Comparison of ENCODE assay signal across 28 mouse cellular contexts in genomic region chr1:86628270-86628669, GRCm38 (mm10). TPM values are rescaled to one million over a fixed set of nuclear protein-coding genes. Genes with fewer than 3 reads are reported as not detected.
DNase-seq lines count a peak whose midpoint lies in the region; TF ChIP-seq lines count a peak whose summit lies in the region.
"Had no signal": no experiment of that assay in that cellular context is flagged by ENCODE, and none has a peak within 500 bp of the region (broad histone marks: within the 10 kb centered on the region; RNA-seq: fewer than 3 reads in every experiment).

No protein-coding gene starts in this region.

- no peaks in the 10 kb centered on the region for H3K36me3 ChIP-seq in liver, adult 2 months (ENCODE audit: control insufficient read depth, insufficient read depth, low read length)
- no peaks in the 10 kb centered on the region for H3K36me3 ChIP-seq in forebrain, embryonic 10.5 days (replicated peaks)
- H3K36me3 ChIP-seq: embryonic facial prominence, embryonic 12.5 days; heart, embryonic 10.5 days; limb, embryonic 15.5 days; midbrain, embryonic 15.5 days; neural tube, embryonic 12.5 days had no signal

- TF ChIP-seq CTCF in liver, adult 2 months (IDR thresholded peaks at IDR 0.05; ENCODE audit: low read depth, low read length), result no peak

- no peak for TF ChIP-seq POLR2A in liver, adult 2 months (IDR thresholded peaks at IDR 0.05; ENCODE audit: extremely low read depth, insufficient read depth, low read length)

- no peaks in the 10 kb centered on the region for H3K79me2 ChIP-seq in liver, adult 2 months (ENCODE audit: control insufficient read depth, insufficient read depth, low read length)

- no peak overlapping the region for H3K9ac ChIP-seq in liver, adult 2 months (ENCODE audit: low read depth, low read length)
- H3K9ac ChIP-seq: embryonic facial prominence, embryonic 12.5 days; forebrain, embryonic 13.5 days; hindbrain, embryonic 14.5 days; limb, embryonic 15.5 days; midbrain, embryonic 15.5 days; neural tube, embryonic 12.5 days had no signal

- no peaks in the 10 kb centered on the region for H3K27me3 ChIP-seq in liver, adult 2 months (ENCODE audit: control insufficient read depth, insufficient read depth, low read length)
- no peaks in the 10 kb centered on the region for H3K27me3 ChIP-seq in forebrain, embryonic 10.5 days (ENCODE audit: poor library complexity, severe bottlenecking)
- H3K27me3 ChIP-seq: embryonic facial prominence, embryonic 12.5 days; forebrain, embryonic 13.5 days; limb, embryonic 15.5 days; midbrain, embryonic 15.5 days; neural tube, embryonic 12.5 days had no signal

- H3K27ac ChIP-seq in liver, adult 2 months (replicated peaks; ENCODE audit: insufficient read depth, low read depth, low read length), result no peak overlapping the region
- H3K27ac ChIP-seq in forebrain, embryonic 10.5 days, result no peak overlapping the region
- H3K27ac ChIP-seq: embryonic facial prominence, embryonic 12.5 days; forebrain, embryonic 13.5 days; gastrocnemius, adult 2 months; heart, embryonic 10.5 days; hindbrain, embryonic 14.5 days; left cerebral cortex, adult 2 months; limb, embryonic 15.5 days; midbrain, embryonic 15.5 days; neural tube, embryonic 12.5 days; stomach, postnatal 0 days had no signal

- H3K9me3 ChIP-seq in forebrain, embryonic 10.5 days, result no peaks in the 10 kb centered on the region
- H3K9me3 ChIP-seq: embryonic facial prominence, embryonic 12.5 days; forebrain, embryonic 13.5 days; heart, embryonic 10.5 days; limb, embryonic 15.5 days; midbrain, embryonic 15.5 days; neural tube, embryonic 12.5 days had no signal

- WGBS in liver, adult 2 months, result 31% methylated on average over 3 of the region's 3 CpGs
- WGBS in forebrain, embryonic 10.5 days, result 80% methylated on average over 3 of the region's 3 CpGs

- H3K4me3 ChIP-seq in liver, adult 2 months (ENCODE audit: insufficient read depth, low read depth, low read length), result no peak overlapping the region
- H3K4me3 ChIP-seq in forebrain, embryonic 10.5 days, result no peak overlapping the region
- H3K4me3 ChIP-seq: embryonic facial prominence, embryonic 12.5 days; forebrain, embryonic 13.5 days; gastrocnemius, adult 2 months; heart, embryonic 10.5 days; left cerebral cortex, adult 2 months; limb, embryonic 15.5 days; midbrain, embryonic 15.5 days; neural tube, embryonic 12.5 days had no signal

- peaks cover 13% of the 10 kb centered on the region for H3K4me1 ChIP-seq in liver, adult 2 months (ENCODE audit: control insufficient read depth, insufficient read depth, low read length)
- peaks cover 4% of the 10 kb centered on the region for H3K4me1 ChIP-seq in forebrain, embryonic 10.5 days
- H3K4me1 ChIP-seq: embryonic facial prominence, embryonic 12.5 days; forebrain, embryonic 13.5 days; midbrain, embryonic 15.5 days had no signal

- DNase-seq in kidney, adult 11 months, result peak; percentile 18
- no peak for DNase-seq in kidney, adult 18-20 months
- peak; percentile 58 for DNase-seq in liver, adult 2 months (ENCODE audit: extremely low read depth, low read depth, low spot score)
- DNase-seq in liver, result no peak
- peak; percentile 95 for DNase-seq in NIH3T3 (ENCODE audit: low read depth)
- peak; percentile 18 for DNase-seq in embryo, embryonic 10.5 days (ENCODE audit: low spot score)
- DNase-seq in forebrain, embryonic 10.5 days (ENCODE audit: extremely low spot score, low spot score), result no peak
- DNase-seq in thymus, postnatal 36 days, result no peak
- DNase-seq: cerebellum, adult 9-10 months; gastrocnemius, adult 2 months; heart, postnatal 4 days; layer of hippocampus, adult 9-11 months; left cerebral cortex, postnatal 4 days; lung, postnatal 4 days; right cerebral cortex, postnatal 14 days; thymus, adult 2 months had no signal

RNA-seq across cellular contexts. Expression of gene Nppc, which starts 42.1 kb away (rescaled TPM):
- total RNA-seq in liver, adult 2 months (2014; rRNA removed), result not detected in 2 replicates
- polyA plus RNA-seq in liver, adult 2 months (2012; rRNA removed), result not detected in 2 replicates
- 0.90 and 1.4 TPM in 2 replicates for polyA plus RNA-seq in forebrain, embryonic 10.5 days (2016; fragmentation: Nextera tagmentation; extraction: Ambion mirVana)
- total RNA-seq: MEL had no signal
- polyA plus RNA-seq: C2C12; inflammation-experienced regulatory T-cells, adult 6 months had no signal

RNA-seq across cellular contexts. Expression of gene Cops7b, which starts 45.6 kb away (rescaled TPM):
- 5.0 and 6.0 TPM in 2 replicates for total RNA-seq in liver, adult 2 months (2014; rRNA removed)
- 13.4 and 20.2 TPM in 2 replicates for polyA plus RNA-seq in liver, adult 2 months (2012; rRNA removed)
- 74.3 and 75.9 TPM in 2 replicates for polyA plus RNA-seq in forebrain, embryonic 10.5 days (2016; fragmentation: Nextera tagmentation; extraction: Ambion mirVana)

RNA-seq across cellular contexts. Expression of gene Pde6d, which starts 45.8 kb away (rescaled TPM):
- total RNA-seq in liver, adult 2 months (2014; rRNA removed), result 3.8 and 5.3 TPM in 2 replicates
- 4.7 TPM in 2 replicates for polyA plus RNA-seq in liver, adult 2 months (2012; rRNA removed)
- 64.3 and 68.0 TPM in 2 replicates for polyA plus RNA-seq in forebrain, embryonic 10.5 days (2016; fragmentation: Nextera tagmentation; extraction: Ambion mirVana)

Comparison
In these comparisons a context has a peak if more than half of its experiments do, and no peak if none do; other contexts are left out.
1. DNase-seq: peak in kidney, adult 11 months (single experiment), liver, adult 2 months (single experiment), NIH3T3 (single experiment) and embryo, embryonic 10.5 days (single experiment); none in kidney, adult 18-20 months (single experiment), liver (single experiment), forebrain, embryonic 10.5 days (single experiment) and thymus, postnatal 36 days (0 of 2).
2. RNA of gene Pde6d, which starts 45.8 kb away (polyA plus RNA-seq): 64.3 to 68.0 TPM in forebrain, embryonic 10.5 days; 4.7 TPM in liver, adult 2 months; every median in the first group is over 10 times any median in the second.